Mouse (Mus musculus): ENCODE measurements around the gene Gm1604a. TPM values are rescaled to one million over a fixed set of nuclear protein-coding genes. Genes with fewer than 3 reads are reported as not detected.
"Not testable (repeated sequence)": the region's sequence is repeated elsewhere in the genome, so short reads cannot be mapped to it uniquely, and the experiment has no call there.

Gene Gm1604a
- polyA plus RNA-seq, 1 experiment from 2014 or later = 0.41 TPM

DNA sequence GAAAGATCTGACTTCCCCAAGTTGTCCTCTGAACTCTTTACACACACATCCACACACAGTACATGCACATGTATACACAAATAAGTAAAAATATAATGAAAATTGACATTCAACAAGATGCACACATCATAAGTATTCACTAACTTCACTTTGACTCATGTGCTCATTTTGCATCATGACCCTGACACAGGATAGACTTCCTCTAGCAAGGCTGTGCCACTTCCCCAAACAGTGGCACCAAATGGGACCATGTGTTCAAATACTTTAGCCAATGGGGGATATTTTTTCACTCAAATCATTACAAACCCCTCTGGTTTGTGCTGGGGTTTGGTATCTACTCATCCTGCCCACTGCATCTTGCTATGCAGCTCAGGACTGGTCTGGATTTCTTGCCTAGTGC is 16.5 kb upstream of the Gm1604a start:
- not testable (repeated sequence) for H3K4me1 ChIP-seq; H3K9me3 ChIP-seq (replicated peaks); H3K4me2 ChIP-seq; H3K27me3 ChIP-seq (replicated peaks); H3K4me3 ChIP-seq (replicated peaks); ATAC-seq (ENCODE audit: low FRiP score); H3K36me3 ChIP-seq; H3K27ac ChIP-seq (replicated peaks); H3K9ac ChIP-seq (replicated peaks)

DNA sequence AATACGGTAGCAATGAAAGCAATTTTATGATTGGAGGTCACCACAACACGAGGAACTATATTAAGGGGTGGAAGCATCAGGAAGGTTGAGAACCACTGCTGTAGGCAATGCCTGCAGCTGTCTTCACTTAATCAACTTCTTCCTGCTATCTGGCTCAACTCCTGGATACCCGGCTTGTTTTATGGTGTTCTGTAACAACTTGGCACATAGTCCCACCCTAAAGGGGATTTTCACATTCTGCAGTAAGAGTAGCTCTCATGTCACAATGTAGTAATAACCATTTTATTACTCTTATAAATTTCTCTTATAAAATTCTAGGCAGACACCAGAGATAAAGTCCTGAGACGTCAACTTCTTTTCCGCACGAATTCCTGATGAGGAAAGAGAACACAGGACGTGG is 15.9 kb upstream of the Gm1604a start:
- H3K4me1 ChIP-seq; H3K9ac ChIP-seq (replicated peaks); H3K36me3 ChIP-seq; H3K9me3 ChIP-seq (replicated peaks); H3K27me3 ChIP-seq (replicated peaks); ATAC-seq (ENCODE audit: low FRiP score); H3K4me2 ChIP-seq; H3K27ac ChIP-seq (replicated peaks); H3K4me3 ChIP-seq (replicated peaks): not testable (repeated sequence)
- no CpG with 5 or more reads among the region's 7 CpGs for WGBS

DNA sequence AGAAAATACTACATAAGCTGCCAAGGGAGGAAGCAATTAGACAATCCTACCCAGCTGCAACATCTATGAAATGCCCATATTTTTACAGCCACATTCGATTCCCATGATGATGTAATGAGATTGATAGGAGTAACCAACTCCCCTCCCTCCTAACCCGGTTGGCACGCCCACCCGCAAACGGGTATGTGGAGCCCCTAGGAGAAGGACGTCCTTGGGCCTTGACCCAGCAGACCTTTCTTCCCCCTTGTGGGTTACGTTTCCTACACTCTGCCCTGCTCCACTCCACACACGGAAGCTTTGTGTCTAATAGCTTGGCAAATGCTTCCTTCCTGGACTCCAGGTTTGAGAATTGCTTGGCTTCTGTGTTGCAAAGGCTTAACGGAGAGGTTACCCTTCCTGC is 15.5 kb upstream of the Gm1604a start:
- H3K9me3 ChIP-seq (replicated peaks); H3K27me3 ChIP-seq (replicated peaks); H3K4me3 ChIP-seq (replicated peaks); H3K36me3 ChIP-seq; H3K4me1 ChIP-seq; H3K27ac ChIP-seq (replicated peaks); H3K4me2 ChIP-seq; H3K9ac ChIP-seq (replicated peaks); ATAC-seq (ENCODE audit: low FRiP score): not testable (repeated sequence)
- WGBS = 77% methylated on average over 5 of the region's 9 CpGs

DNA sequence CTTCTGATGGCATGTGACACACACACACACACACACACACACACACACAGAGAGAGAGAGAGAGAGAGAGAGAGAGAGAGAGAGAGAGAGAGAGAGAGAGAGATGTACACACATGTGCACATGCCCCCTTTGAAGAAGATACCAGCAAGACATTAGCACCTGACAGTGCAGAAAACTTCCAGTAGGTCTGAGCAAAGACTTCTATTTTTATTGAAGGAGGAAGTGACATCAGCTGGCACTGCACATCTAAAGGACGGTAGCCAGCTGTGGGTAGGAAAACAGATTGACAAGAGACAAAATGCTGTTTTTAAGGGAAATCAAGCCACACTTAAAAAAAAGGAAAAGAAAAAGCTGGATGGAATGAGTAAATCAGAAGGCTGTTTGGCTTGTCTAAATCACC is 11.2 kb upstream of the Gm1604a start:
- not testable (repeated sequence) for H3K4me1 ChIP-seq; H3K9me3 ChIP-seq (replicated peaks); H3K27ac ChIP-seq (replicated peaks); H3K4me2 ChIP-seq; H3K4me3 ChIP-seq (replicated peaks); H3K36me3 ChIP-seq; H3K9ac ChIP-seq (replicated peaks); H3K27me3 ChIP-seq (replicated peaks); ATAC-seq (ENCODE audit: low FRiP score)
- no CpG with 5 or more reads among the region's 1 CpGs for WGBS

DNA sequence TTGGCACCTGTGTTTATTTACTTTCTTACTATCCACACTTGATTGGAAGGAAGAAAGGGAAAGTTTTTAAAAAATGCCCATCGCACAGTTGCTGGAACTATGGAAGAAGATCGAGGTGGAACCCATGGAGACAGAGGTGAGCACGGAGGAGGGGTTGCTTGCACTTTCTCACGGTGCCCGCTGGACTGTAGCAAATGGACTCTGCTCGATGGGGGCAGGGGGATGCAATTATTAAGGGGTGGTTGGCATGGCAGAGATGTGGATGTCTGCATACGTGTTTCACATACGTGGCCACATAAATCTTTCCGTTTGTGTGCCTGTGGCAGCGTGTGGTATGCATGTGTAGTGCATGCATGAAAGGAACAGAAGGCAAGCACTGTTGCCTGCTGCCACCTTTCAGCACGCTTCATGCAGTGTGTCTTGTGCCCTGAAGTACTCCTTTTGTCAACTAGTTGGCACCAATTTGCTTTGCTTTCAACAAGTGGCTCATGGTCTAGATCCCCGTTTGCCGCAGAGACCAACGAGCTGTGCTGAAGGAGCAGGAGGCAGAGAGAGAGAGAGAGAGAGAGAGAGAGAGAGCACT is 487 bp downstream of the Gm1604a start:
- ATAC-seq (ENCODE audit: low FRiP score) = peak; percentile 47
- not testable (repeated sequence) for H3K4me1 ChIP-seq; H3K4me3 ChIP-seq (replicated peaks); H3K9ac ChIP-seq (replicated peaks); H3K9me3 ChIP-seq (replicated peaks); H3K27ac ChIP-seq (replicated peaks); H3K27me3 ChIP-seq (replicated peaks); H3K36me3 ChIP-seq; H3K4me2 ChIP-seq
- 25% methylated on average over 3 of the region's 14 CpGs for WGBS

DNA sequence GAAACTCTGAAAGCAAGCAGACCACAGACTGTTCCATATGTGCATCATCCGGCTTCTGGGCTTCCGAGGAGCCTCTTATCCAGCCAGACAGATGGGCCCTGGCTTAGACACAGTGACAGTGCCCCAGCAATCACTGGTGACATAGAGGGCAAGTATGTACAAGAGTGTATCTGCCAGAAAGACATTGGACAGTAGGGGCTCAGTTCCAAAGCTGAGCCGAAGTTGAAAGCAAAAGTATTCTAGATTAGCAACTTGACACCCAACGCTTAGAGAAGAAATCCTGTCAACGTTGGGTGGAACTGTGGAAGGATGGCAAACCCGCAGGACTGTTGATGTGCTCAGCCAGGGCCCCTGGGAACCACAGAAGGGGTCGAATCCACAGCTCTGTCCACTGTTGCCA is 4.8 kb downstream of the Gm1604a start:
- not testable (repeated sequence) for ATAC-seq (ENCODE audit: low FRiP score); H3K4me2 ChIP-seq; H3K27ac ChIP-seq (replicated peaks); H3K27me3 ChIP-seq (replicated peaks); H3K4me1 ChIP-seq; H3K9me3 ChIP-seq (replicated peaks); H3K4me3 ChIP-seq (replicated peaks); H3K9ac ChIP-seq (replicated peaks); H3K36me3 ChIP-seq
- 88% methylated on average over 5 of the region's 7 CpGs for WGBS

DNA sequence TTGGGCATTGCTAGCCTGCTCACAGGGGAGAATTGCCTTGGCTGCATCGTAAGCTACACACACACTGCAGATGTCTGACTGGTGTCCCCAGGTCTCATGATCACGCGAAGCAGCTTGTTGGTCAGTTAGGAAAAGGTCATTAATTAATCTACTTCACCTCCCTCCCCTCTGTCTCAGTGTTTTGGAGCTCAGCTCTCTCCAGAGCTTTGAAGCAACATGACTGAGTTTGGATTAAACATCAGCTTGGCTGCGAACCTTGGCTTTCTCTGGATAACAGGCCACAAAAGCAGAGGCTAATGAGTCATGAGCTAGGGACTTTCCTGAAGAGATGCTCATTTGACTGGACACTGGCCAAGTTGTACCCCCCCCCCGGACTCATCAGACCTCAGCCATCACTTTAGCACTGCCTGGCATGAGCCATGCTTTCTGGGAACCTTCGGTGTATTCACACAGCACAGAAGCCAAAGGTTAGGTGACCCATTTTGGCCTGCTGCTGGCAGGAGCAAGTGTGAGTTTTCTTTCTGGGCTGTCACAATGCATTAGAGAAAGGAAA is 5.3 kb downstream of the Gm1604a start:
- H3K9ac ChIP-seq (replicated peaks); H3K9me3 ChIP-seq (replicated peaks); H3K4me2 ChIP-seq; H3K27me3 ChIP-seq (replicated peaks); H3K4me1 ChIP-seq; H3K4me3 ChIP-seq (replicated peaks); H3K27ac ChIP-seq (replicated peaks); ATAC-seq (ENCODE audit: low FRiP score); H3K36me3 ChIP-seq: not testable (repeated sequence)
- 82% methylated on average over 3 of the region's 6 CpGs for WGBS

DNA sequence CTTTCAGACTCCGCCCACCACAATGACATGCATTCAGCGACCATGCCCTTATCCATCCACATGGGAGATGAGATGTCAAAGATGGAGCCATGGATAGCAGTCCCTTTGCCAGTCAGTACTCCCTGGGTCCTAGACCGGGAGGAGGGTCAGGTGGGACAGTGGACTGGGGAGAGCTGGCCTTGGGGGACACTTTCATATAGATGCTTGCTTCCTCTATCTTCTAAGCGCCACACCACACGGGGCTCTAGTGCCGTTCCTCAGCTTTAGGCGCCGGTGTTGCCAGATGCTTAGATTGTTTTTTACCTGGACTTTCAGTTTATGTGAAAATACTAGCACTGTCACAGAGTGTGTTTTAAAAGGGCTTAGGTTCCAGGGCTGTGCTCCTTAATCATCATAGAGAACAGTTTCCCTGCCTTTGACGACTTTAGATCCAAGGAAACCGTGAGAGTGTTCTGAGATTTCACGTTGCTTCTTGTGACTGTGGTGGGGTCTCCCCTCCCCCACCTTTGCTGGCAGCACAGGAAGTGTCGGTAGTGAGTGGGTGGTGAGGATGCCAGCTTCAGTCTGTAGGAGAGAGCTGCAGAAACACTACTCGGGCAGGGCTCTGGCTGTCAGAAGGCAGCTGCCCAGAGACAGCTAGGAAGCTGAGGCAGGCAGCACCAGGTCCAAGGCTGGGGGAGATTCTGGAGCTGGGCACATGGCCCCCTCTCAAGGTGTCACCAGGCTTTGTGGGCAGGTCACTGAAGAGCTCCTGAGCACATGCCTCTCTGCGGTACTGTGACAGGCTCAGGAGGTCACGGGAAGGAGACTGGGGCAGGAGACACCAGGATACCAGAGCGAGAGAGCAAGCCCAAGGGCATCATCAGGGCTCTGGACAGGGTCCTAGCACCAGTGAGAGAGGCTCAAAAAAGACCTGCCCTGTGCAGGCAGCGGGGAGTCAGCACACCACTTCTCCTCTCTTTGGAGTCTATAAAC is 8.1 kb downstream of the Gm1604a start:
- H3K36me3 ChIP-seq; H3K9me3 ChIP-seq (replicated peaks); H3K4me2 ChIP-seq; H3K27me3 ChIP-seq (replicated peaks); H3K4me3 ChIP-seq (replicated peaks); H3K4me1 ChIP-seq; H3K9ac ChIP-seq (replicated peaks); H3K27ac ChIP-seq (replicated peaks): not testable (repeated sequence)
- 46% methylated on average over 3 of the region's 17 CpGs for WGBS
- ATAC-seq (ENCODE audit: low FRiP score) = peak; percentile 24; the same call in 1 of the 2 replicates

DNA sequence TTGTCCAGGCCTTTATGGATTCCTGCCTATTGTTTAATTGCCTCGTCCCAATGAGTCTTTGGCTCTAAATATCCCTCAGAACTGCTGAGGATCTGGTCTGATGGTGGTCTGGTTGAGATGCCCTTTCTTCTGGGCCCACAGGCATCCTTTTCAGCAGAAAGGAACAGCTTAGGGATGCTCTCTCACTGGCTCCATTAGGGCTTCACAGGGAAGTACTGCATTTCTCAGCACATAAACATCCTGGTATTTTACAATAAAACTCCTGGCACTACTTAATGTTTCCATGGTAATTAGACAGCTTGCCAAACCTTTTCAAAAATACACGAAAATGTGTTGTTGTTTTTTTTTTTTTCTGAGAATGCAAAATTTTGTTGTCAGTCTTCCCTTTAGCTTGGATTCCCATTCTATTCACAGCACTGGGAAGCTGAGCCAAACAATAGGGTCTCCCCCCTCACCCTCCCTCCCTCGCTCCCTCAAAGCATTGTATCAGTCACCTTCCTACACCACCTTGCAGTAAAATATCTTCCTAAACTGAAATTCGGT is 43.7 kb downstream of the Gm1604a start:
- H3K27ac ChIP-seq (replicated peaks); H3K4me1 ChIP-seq; H3K27me3 ChIP-seq (replicated peaks); H3K9me3 ChIP-seq (replicated peaks); H3K36me3 ChIP-seq; H3K4me2 ChIP-seq; H3K9ac ChIP-seq (replicated peaks); H3K4me3 ChIP-seq (replicated peaks): not testable (repeated sequence)
- peak; percentile 53; the same call in 1 of the 2 replicates for ATAC-seq (ENCODE audit: low FRiP score)
- WGBS = 17% methylated on average over 2 of the region's 4 CpGs

DNA sequence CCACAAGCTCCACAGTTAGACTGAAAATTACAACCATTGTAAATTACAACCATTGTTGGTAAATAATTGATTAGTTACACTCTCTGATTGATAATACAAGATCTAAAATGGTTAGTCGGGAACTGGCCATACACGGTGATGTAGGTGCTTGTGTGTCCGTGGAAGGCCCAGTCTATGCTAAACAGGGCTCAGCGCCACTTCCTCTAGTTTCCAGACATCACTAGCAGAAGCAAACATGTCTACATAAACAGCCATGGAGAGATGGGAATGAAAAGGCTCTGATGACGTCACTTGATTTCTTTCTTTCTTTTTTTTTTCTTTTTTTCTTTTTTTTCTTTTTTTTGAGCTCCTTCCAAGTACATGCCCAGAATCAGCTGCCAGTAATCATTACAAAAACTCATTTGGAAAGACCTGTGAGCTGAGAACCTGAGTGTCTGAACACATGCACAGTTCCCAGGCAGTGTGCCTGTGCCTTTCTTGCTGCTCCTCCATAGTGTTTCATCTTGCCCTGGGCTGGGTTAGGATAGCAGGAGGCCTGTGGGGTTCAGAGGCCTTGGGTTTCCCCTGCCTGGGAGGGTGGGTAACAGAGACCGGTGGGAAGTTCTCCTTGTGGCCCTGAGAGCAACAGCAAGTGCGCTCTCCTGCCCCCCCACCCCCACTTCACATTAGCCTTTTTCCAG is 44.3 kb downstream of the Gm1604a start:
- H3K27ac ChIP-seq (replicated peaks); H3K27me3 ChIP-seq (replicated peaks); ATAC-seq (ENCODE audit: low FRiP score); H3K4me2 ChIP-seq; H3K4me3 ChIP-seq (replicated peaks); H3K9ac ChIP-seq (replicated peaks); H3K9me3 ChIP-seq (replicated peaks); H3K36me3 ChIP-seq; H3K4me1 ChIP-seq: not testable (repeated sequence)
- WGBS = 48% methylated on average over 6 of the region's 7 CpGs

DNA sequence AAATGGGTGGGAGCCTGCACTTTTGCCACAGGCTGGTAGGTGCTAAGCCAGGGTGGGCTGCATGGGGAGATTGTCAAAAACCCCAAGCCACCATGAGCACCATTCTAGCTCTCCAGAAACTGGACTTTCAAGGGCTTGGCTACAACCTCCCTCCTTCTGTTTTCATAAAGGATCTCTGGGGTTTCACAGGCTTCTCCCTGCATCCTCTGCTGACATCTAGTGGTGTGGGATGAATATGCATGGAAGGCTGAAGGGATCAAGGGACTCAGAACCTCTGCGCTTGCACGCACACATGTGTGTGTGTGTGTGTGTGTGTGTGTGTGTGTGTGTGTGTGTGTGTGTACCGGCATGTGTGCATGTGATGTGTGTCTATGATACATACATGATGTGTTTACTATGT is 49.1 kb downstream of the Gm1604a start:
- not testable (repeated sequence) for H3K4me2 ChIP-seq; H3K36me3 ChIP-seq; H3K9me3 ChIP-seq (replicated peaks); H3K4me3 ChIP-seq (replicated peaks); H3K27me3 ChIP-seq (replicated peaks); H3K9ac ChIP-seq (replicated peaks); H3K4me1 ChIP-seq; H3K27ac ChIP-seq (replicated peaks)
- WGBS = 35% methylated on average over 3 of the region's 3 CpGs
- ATAC-seq (ENCODE audit: low FRiP score) = peak; percentile 67; the same call in 1 of the 2 replicates

All from neural tube, embryonic 15.5 days (tissue).